Mouse (Mus musculus) CH12.LX (cell line): ENCODE measurements around the gene Ninj1.

Experiments
- CHD2 ChIP-seq: IDR thresholded peaks from 2 replicates; pipeline ENCODE4 v1.6.1; 2011; ENCODE audit warnings: low read length, improper control_type of control experiment
- CTCF ChIP-seq, 2 experiments: IDR thresholded peaks in 1 of 2; conservative IDR thresholded peaks in 1 of 2; 2 replicates each; pipeline ENCODE4 v1.5.1; 2011 to 2012; ENCODE audit warnings: low read depth in 2 of 2, low read length in 2 of 2, improper control_type of control experiment in 1 of 2, inconsistent platforms in 1 of 2, mild to moderate bottlenecking in 1 of 2, moderate library complexity in 1 of 2
- EP300 ChIP-seq: IDR thresholded peaks from 2 replicates; pipeline ENCODE4 v1.6.1; 2011; ENCODE audit warnings: low read length, improper control_type of control experiment
- GABPA ChIP-seq: IDR thresholded peaks from 2 replicates; pipeline ENCODE4 v1.6.1; 2012; ENCODE audit warnings: low read depth, low read length, improper control_type of control experiment, inconsistent platforms; ENCODE audit not compliant: insufficient replicate concordance
- MAZ ChIP-seq: IDR thresholded peaks from 2 replicates; pipeline ENCODE4 v1.6.1; 2012; ENCODE audit warnings: low read depth, mild to moderate bottlenecking, inconsistent platforms, low read length, improper control_type of control experiment, moderate library complexity
- MEF2A ChIP-seq: IDR thresholded peaks from 2 replicates; pipeline ENCODE4 v1.6.1; 2014; ENCODE audit warnings: low read depth, mild to moderate bottlenecking, inconsistent platforms, low read length, improper control_type of control experiment, borderline replicate concordance
- NRF1 ChIP-seq: IDR thresholded peaks from 2 replicates; pipeline ENCODE4 v1.6.1; 2014; ENCODE audit warnings: low read depth, mild to moderate bottlenecking, inconsistent platforms, low read length, improper control_type of control experiment, moderate library complexity
- SIN3A ChIP-seq: IDR thresholded peaks from 2 replicates; pipeline ENCODE4 v1.6.1; 2012; ENCODE audit warnings: low read length, improper control_type of control experiment, inconsistent platforms
- SMC3 ChIP-seq: IDR thresholded peaks from 2 replicates; pipeline ENCODE4 v1.6.1; 2011; ENCODE audit warnings: low read depth, low read length, improper control_type of control experiment
- UBTF ChIP-seq: IDR thresholded peaks from 2 replicates; pipeline ENCODE4 v1.6.1; 2012; ENCODE audit warnings: low read depth, mild to moderate bottlenecking, inconsistent platforms, low read length, improper control_type of control experiment, moderate library complexity
- USF1 ChIP-seq: IDR thresholded peaks from 2 replicates; pipeline ENCODE4 v1.6.1; 2014; ENCODE audit warnings: low read depth, mild to moderate bottlenecking, inconsistent platforms, low read length, improper control_type of control experiment
- ZMIZ1 ChIP-seq: IDR thresholded peaks from 2 replicates; pipeline ENCODE4 v1.6.1; 2012; ENCODE audit warnings: low read depth, mild to moderate bottlenecking, inconsistent platforms, low read length, improper control_type of control experiment
- ZNF384 ChIP-seq: IDR thresholded peaks from 2 replicates; pipeline ENCODE4 v1.6.1; 2012; ENCODE audit warnings: low read depth, low read length, improper control_type of control experiment, inconsistent platforms

DNA sequence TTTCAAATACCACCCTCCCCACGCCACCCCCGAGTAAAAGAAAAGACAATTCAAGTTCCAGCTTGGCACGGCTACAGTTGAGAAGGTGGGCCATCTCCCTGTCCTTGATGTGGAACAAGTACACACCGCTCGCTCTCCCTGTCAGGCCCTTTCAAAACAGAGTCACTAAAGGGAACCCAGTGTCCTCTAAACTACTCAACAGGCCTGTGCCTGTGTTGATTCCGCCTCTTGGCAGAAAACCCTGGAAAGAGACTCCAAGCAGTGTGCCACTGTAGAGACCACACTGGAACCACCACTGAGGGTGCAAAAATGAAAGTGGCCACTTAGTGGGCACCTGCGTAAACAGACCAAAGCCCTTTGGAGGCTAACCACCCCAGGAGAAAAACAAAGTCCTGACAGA, 44.0 kb upstream of the Ninj1 start:
- no peak for TF ChIP-seq ZNF384
- TF ChIP-seq EP300, result no peak
- no peak for TF ChIP-seq USF1
- TF ChIP-seq CHD2, result no peak
- TF ChIP-seq GABPA, result no peak
- TF ChIP-seq MEF2A, result no peak
- TF ChIP-seq NRF1, result no peak
- no peak for TF ChIP-seq SIN3A
- no peak for TF ChIP-seq ZMIZ1
- no peak for TF ChIP-seq CTCF (conservative IDR thresholded peaks at IDR 0.05 in 1 of 2, IDR thresholded peaks at IDR 0.05 in 1 of 2; ENCODE audit: low read depth in 2 of 2, low read length in 2 of 2)
- no peak for TF ChIP-seq SMC3
- TF ChIP-seq MAZ, result no peak
- no peak for TF ChIP-seq UBTF
